Mouse (Mus musculus) small intestine, adult 2 months (tissue): ENCODE measurements around the gene Fcor.

ENCODE experiments used
- CTCF ChIP-seq: fragments of 200-500 bp; IDR thresholded peaks from 2 replicates; pipeline ENCODE4 v1.5.1; 2012; ENCODE audit warnings: low read depth, mild to moderate bottlenecking, control low read depth, inconsistent platforms, low read length, moderate library complexity, mixed read lengths; ENCODE audit not compliant: insufficient replicate concordance, insufficient read length; ENCODE audit errors: extremely low read depth
- POLR2A ChIP-seq: fragments of 200-500 bp; IDR thresholded peaks from 2 replicates; pipeline ENCODE4 v1.6.1; 2012; ENCODE audit warnings: low read depth, mild to moderate bottlenecking, control low read depth, inconsistent platforms, low read length, moderate library complexity

GRCm38 (mm10) chr8:3718559-3718958 lies 46.4 kb upstream of the Fcor start:
- TF ChIP-seq CTCF (peak; percentile 92), POLR2A (no peak)
